Mouse (Mus musculus) lung, embryonic 16.5 days (tissue): Measurements from ENCODE around the gene Bex6. TPM values are rescaled to one million over a fixed set of nuclear protein-coding genes. Genes with fewer than 3 reads are reported as not detected.

ENCODE experiments used
- ATAC-seq: fragments of 200-750 bp; cut with Nextera tagmentation; 2 replicates; pipeline ENCODE4 v1.8.0; 2017; ENCODE audit warnings: low read depth, mild to moderate bottlenecking, moderate library complexity
- H3K27ac ChIP-seq: fragments of 300-500 bp; sonication (generic); 2 replicates; pipeline ENCODE4 v1.5.1; 2014; ENCODE audit warnings: mild to moderate bottlenecking, control low read depth, low read length
- H3K27me3 ChIP-seq: fragments of 300-500 bp; sonication (generic); 2 replicates; pipeline ENCODE4 v1.6.1; 2014; ENCODE audit warnings: low read depth, low read length, mixed read lengths; ENCODE audit not compliant: control insufficient read depth, insufficient read depth
- H3K36me3 ChIP-seq: fragments of 300-500 bp; sonication (generic); 2 replicates; pipeline ENCODE4 v1.6.1; 2014; ENCODE audit warnings: low read length; ENCODE audit not compliant: control insufficient read depth, insufficient read depth
- H3K4me1 ChIP-seq: fragments of 300-500 bp; sonication (generic); replicated peaks from 2 replicates; pipeline ENCODE4 v1.6.1; 2014; ENCODE audit warnings: low read length, mixed read lengths; ENCODE audit not compliant: control insufficient read depth, insufficient read depth
- H3K4me2 ChIP-seq: fragments of 300-500 bp; sonication (generic); 2 replicates; pipeline ENCODE4 v1.6.1; 2014; ENCODE audit warnings: low read depth, low read length, control low read depth
- H3K4me3 ChIP-seq: fragments of 300-500 bp; sonication (generic); 2 replicates; pipeline ENCODE4 v1.5.1; 2014; ENCODE audit warnings: mild to moderate bottlenecking, low read length, control low read depth
- H3K9ac ChIP-seq: fragments of 300-500 bp; sonication (generic); 2 replicates; pipeline ENCODE4 v1.6.1; 2014; ENCODE audit warnings: low read length, control low read depth
- H3K9me3 ChIP-seq: fragments of 300-500 bp; sonication (generic); 2 replicates; pipeline ENCODE4 v1.6.1; 2016; ENCODE audit warnings: low read length; ENCODE audit not compliant: control insufficient read depth
- WGBS: fragments of 180-500 bp; shearing (Covaris S2); extraction: QIAGEN DNeasy Blood & Tissue Kit; methylation state at CpG from one replicate; pipeline ENCODE4 v1.1.7; 2014; 5-methylcytosine and 5-hydroxymethylcytosine counted together
- polyA plus RNA-seq: library from polyadenylated mRNA; unstranded; fragments of >200 nt; fragmentation: Nextera tagmentation; extraction: Ambion mirVana; gene quantifications from 2 replicates; pipeline ENCODE4 v1.2.1, GENCODE M21; 2015

Gene Bex6
- polyA plus RNA-seq, 1 experiment from 2014 or later: 0.28 TPM

DNA sequence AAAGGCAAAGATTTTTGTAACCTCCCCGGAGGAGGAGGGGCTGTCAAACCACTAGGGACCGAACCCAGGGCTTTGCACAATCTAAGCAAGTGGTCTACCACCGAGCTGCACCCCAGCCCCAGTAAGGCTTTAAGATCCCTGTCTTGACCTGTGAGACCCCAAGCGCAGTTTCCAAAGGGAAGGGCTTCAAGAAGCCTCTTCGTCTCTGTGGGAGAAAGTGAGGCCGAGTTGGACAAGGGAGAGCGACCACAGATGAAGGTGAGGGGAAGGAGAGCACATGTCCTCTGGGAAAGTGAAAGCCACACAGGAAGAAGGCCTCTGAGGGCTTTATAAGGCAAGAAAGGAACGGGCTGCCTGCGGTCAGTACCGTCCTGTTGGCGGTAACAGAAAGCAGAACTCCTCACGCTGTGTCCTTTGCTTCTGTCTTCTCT, 10.4 kb downstream of the Bex6 start:
- 0 out of 2 replicates have a peak overlapping the region, but pooled peaks have one; percentile 14 for H3K4me2 ChIP-seq

DNA sequence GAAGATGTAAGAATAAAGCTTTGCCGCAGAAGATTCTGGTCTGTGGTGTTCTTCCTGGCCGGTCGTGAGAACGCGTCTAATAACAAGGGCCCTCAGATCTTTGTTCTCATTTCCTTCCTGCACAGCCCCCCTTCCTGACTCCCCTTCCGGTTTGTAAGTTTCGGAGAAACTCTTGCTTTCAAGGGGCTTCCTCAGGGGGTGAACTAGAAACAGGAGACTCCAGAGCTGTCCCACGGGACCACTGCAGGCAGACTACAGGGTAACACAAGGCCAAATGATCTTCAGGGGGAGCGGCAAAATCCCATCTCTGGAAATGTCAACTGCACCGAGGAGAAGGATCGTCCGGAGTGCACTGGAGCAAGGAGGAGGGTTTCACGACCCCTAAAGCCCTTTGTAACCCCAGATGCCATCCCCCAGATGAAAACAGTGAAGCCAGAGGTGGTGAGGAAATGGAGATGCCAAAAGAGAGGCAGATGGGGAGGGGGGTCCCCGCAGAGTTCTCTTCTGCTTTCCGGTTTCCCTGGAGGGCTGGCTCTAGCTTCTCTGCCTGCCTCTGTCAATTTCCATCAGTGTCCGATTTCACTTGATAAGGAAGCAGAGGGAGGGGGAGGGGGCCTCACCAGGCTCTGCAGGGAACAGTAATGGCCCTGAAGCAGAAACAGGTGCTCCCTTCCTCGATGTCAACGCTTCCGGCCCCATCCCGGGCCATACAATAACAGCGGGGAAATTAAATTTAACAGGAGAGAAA, 20.8 kb downstream of the Bex6 start:
- H3K27me3 ChIP-seq: no peaks in the 10 kb centered on the region
- no peaks in the 10 kb centered on the region for H3K36me3 ChIP-seq
- 43% methylated on average over 21 of the region's 21 CpGs for WGBS
- H3K4me2 ChIP-seq: peak overlapping the region; percentile 28
- no peaks in the 10 kb centered on the region for H3K4me1 ChIP-seq
- peak overlapping the region; percentile 58 for H3K9ac ChIP-seq
- peak; percentile 93 for ATAC-seq
- no peaks in the 10 kb centered on the region for H3K9me3 ChIP-seq
- H3K4me3 ChIP-seq: peak overlapping the region; percentile 34
- H3K27ac ChIP-seq: peak overlapping the region; percentile 86

More for the DNA sequence above, 10.4 kb downstream of the Bex6 start:
- no peaks in the 10 kb centered on the region for H3K36me3 ChIP-seq
- no peaks in the 10 kb centered on the region for H3K9me3 ChIP-seq
- no peaks in the 10 kb centered on the region for H3K4me1 ChIP-seq
- H3K27me3 ChIP-seq: no peaks in the 10 kb centered on the region
- no peak overlapping the region for H3K4me3 ChIP-seq
- WGBS: 57% methylated on average over 12 of the region's 12 CpGs
- no peak for ATAC-seq
- no peak overlapping the region for H3K9ac ChIP-seq
- no peak overlapping the region for H3K27ac ChIP-seq

DNA sequence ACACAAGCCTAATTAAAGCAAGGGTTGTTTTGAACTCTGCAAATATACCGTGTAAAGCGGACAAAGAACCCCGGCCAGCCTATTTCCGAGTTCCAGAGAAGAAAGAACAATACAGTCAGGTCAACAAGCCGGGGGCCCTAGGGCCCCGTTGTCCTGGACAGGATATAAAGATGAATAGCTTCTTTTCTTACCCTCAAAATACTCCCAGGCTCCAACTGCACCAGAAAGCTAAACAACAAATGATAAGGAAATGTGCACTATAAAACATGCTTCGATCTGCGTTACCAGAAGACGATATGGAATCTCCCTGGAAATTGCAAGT, 21.3 kb downstream of the Bex6 start:
- Histone ChIP-seq H3K4me2 (peak overlapping the region; percentile 28; the same call in 1 of the 2 replicates), H3K9ac (no peak overlapping the region; the same call in 1 of the 2 replicates), H3K4me1 (no peaks in the 10 kb centered on the region), H3K27me3 (no peaks in the 10 kb centered on the region), H3K4me3 (peak overlapping the region; percentile 34), H3K27ac (peak overlapping the region; percentile 86), H3K36me3 (no peaks in the 10 kb centered on the region), H3K9me3 (no peaks in the 10 kb centered on the region)
- ATAC-seq: peak; percentile 89
- WGBS: 55% methylated on average over 9 of the region's 9 CpGs

DNA sequence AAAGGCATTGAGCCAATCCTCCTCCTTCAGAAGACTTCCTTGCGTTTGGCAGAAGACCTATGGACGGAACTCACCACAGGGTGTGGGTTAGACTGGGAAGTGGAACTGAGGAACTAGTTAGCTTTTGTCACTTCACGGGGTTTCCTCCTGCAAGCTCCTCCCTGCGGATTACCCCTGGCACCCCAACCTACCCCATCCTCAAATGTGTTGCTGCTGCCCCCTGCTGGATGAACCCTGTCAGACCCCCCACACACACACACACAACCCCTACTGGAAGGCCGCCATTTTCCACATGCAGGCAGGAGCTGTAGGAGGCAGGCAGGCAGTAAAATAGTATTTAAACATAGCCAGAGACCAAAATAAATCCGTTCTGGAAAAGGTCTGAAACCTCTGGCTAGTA, 23.1 kb downstream of the Bex6 start:
- H3K27ac ChIP-seq: no peak overlapping the region
- no peaks in the 10 kb centered on the region for H3K4me1 ChIP-seq
- ATAC-seq: no peak
- no peaks in the 10 kb centered on the region for H3K27me3 ChIP-seq
- H3K36me3 ChIP-seq: no peaks in the 10 kb centered on the region
- H3K4me2 ChIP-seq: no peak overlapping the region
- H3K9me3 ChIP-seq: no peaks in the 10 kb centered on the region
- 78% methylated on average over 6 of the region's 6 CpGs for WGBS
- no peak overlapping the region for H3K4me3 ChIP-seq
- no peak overlapping the region for H3K9ac ChIP-seq

DNA sequence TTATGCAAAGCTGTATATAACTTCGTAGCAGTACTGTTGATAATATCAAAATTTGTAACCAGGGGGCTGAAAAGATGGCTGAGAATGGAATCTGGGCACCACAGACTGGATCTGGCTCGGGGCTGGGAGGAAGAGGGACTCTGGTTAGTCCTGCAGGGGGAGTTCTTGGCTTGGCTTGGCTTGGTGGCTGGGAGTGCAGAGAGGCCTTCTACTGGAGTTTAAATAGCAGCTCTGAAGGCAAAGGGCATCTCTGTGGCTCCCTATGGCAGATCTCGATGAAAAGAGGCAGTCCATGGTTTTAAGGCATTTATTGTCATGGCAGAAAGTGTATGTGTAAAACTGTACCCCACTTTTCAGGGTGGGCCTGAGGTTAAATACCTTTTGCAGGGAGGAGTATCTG, 25.3 kb downstream of the Bex6 start:
- Histone ChIP-seq H3K27me3 (no peaks in the 10 kb centered on the region), H3K9me3 (peaks cover 4% of the 10 kb centered on the region), H3K4me2 (no peak overlapping the region), H3K4me1 (no peaks in the 10 kb centered on the region), H3K27ac (no peak overlapping the region), H3K9ac (no peak overlapping the region), H3K36me3 (no peaks in the 10 kb centered on the region), H3K4me3 (no peak overlapping the region)
- no peak for ATAC-seq
- WGBS: 54% methylated on average over 3 of the region's 3 CpGs

DNA sequence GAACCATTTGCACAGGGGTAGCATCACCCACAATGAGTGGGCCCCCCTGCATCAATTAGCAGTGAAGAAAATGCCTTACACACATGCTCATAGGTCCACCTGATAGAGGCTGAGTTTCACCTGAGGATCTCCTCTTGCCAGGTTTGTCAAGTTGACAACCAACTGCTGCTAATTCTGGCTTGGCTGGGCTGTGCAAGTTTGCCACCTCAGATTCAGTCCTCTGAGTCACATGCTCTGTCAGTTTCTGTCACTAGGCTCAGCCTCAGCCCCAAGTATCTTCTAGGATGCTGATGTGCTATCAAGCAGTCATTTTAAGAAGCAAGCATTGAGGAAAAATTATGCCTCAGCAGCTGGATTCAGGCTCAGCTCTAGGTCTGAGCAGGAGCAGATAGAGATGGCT, 34.5 kb downstream of the Bex6 start:
- Histone ChIP-seq H3K4me3 (no peak overlapping the region), H3K27me3 (no peaks in the 10 kb centered on the region), H3K4me1 (no peaks in the 10 kb centered on the region), H3K36me3 (no peaks in the 10 kb centered on the region), H3K9ac (no peak overlapping the region), H3K4me2 (no peak overlapping the region), H3K9me3 (peaks cover 2% of the 10 kb centered on the region), H3K27ac (no peak overlapping the region)
- no peak for ATAC-seq

DNA sequence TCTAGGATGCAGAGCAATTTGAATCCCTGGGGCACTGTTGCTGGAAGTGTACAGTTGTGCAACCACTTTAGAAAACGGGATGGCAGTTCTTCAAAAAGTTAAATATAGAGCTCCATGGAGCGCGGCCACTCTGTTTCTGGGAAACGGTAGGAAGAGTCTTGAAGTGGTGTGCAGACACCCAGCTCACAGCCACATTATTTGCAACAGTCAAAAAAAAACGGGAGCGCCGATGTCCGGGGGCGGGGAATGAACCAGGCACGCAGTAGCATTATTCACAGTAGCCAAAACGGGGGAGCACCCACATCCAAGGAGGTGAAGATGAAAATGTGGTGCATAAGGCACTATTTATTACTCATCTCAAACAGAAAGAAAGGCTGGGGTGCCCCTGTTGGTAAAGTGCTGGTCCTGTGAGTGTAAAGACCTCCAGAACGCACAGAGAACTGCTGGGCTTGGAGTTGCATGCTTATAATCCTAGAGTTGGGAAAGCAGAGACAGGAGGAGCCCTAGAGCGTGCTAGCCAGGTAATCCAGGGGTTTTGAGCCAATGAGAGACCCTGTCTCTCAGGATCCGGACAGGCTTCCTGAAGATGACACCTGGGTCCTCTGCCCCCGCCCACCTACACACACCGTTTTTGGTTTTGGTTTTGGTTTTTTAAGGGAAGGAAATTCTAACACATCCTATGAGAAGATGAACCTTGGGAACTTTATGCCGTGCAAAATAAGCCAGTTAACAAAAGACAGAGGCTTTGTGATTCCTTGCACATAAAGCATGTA, 35.4 kb downstream of the Bex6 start:
- no peak overlapping the region for H3K9ac ChIP-seq
- no peaks in the 10 kb centered on the region for H3K36me3 ChIP-seq
- 66% methylated on average over 17 of the region's 17 CpGs for WGBS
- no peaks in the 10 kb centered on the region for H3K9me3 ChIP-seq
- no peak for ATAC-seq
- H3K27ac ChIP-seq: no peak overlapping the region
- H3K4me3 ChIP-seq: no peak overlapping the region
- no peaks in the 10 kb centered on the region for H3K27me3 ChIP-seq
- no peak overlapping the region for H3K4me2 ChIP-seq
- no peaks in the 10 kb centered on the region for H3K4me1 ChIP-seq

DNA sequence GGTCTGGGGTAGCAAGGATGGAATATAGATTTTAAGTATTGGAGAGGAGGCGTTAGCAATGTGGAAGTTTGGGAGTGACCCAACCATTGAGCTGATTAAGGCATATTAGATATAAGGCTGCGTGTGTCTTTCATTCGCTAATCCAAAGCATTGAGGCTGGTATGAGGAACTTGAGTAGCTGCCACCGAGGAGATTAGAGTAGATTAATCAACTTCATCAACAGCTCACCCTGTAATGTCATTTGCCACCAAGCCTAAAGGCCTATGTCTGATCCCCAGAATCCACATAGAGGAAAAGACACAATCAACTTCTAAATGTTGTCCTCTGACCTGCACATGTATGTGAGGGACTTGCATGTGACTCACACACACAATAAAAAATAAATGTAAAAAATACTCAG, 42.2 kb downstream of the Bex6 start:
- no peaks in the 10 kb centered on the region for H3K36me3 ChIP-seq
- 76% methylated on average over 4 of the region's 4 CpGs for WGBS
- H3K9me3 ChIP-seq: no peaks in the 10 kb centered on the region
- no peaks in the 10 kb centered on the region for H3K4me1 ChIP-seq
- no peak overlapping the region for H3K4me3 ChIP-seq
- H3K4me2 ChIP-seq: no peak overlapping the region
- no peak for ATAC-seq
- H3K9ac ChIP-seq: no peak overlapping the region
- no peaks in the 10 kb centered on the region for H3K27me3 ChIP-seq
- H3K27ac ChIP-seq: no peak overlapping the region

DNA sequence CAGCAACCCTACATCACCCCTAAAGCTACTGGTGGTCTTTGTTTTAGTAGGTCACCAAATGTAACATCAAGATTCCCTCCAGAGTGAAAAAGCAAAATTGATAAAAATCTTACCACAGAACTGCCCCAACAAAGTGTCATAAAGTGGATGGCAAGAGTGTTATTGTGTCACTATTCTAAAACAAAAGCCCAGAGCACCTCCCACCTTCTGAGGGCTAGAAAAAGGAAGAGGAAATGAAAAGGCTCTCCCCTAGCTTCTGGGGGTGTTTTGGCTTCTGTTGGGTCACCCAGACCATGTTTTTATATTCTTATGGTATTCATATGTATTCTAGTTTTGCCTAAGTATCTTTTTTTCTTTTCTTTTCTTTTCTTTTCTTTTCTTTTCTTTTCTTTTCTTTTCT, 42.8 kb downstream of the Bex6 start:
- ATAC-seq: no peak
- H3K9me3 ChIP-seq: no peaks in the 10 kb centered on the region
- H3K27ac ChIP-seq: no peak overlapping the region
- H3K4me2 ChIP-seq: no peak overlapping the region
- no peaks in the 10 kb centered on the region for H3K4me1 ChIP-seq
- no peak overlapping the region for H3K9ac ChIP-seq
- H3K27me3 ChIP-seq: no peaks in the 10 kb centered on the region
- H3K4me3 ChIP-seq: no peak overlapping the region
- H3K36me3 ChIP-seq: no peaks in the 10 kb centered on the region
